Mouse (Mus musculus) liver (tissue): ENCODE data around the gene Tanc1.

ENCODE experiments used
- DNase-seq: peaks from one replicate; pipeline ENCODE4 v3.0.0-alpha.2; 2020; ENCODE audit warnings: mixed read lengths

Gene Tanc1

GRCm38 (mm10) chr2:59721119-59721518 lies 109.3 kb downstream of the Tanc1 start:
- no peak for DNase-seq

DNA sequence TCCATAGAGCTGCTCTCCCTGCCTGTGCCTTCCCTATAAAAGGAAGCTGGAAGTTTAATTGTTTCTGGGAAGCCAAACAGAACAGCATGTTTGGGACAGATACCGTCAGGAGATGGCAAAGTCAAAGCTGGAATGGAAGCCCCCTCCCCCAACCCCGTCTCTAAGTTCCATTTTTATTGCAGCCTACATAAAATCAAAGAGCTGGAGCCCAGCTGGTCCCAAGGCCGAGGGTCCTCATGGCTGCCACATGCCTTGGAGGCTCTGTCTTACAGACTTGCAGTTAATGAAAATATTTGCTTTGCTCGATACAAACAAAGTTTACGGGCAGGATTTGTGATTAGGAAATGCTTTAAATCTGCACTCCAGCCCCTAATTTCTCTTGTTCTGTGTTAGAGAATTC lies 109.9 kb downstream of the Tanc1 start:
- no peak for DNase-seq

GRCm38 (mm10) chr2:59723311-59723710 lies 111.5 kb downstream of the Tanc1 start:
- no peak for DNase-seq

GRCm38 (mm10) chr2:59725518-59726185 lies 113.8 kb downstream of the Tanc1 start:
- DNase-seq, result no peak

- no peak for DNase-seq
Observed at GRCm38 (mm10) chr2:59731831-59732230, 120.0 kb downstream of the Tanc1 start.

- DNase-seq, result no peak
Observed at GRCm38 (mm10) chr2:59733410-59733809, 121.6 kb downstream of the Tanc1 start.

DNA sequence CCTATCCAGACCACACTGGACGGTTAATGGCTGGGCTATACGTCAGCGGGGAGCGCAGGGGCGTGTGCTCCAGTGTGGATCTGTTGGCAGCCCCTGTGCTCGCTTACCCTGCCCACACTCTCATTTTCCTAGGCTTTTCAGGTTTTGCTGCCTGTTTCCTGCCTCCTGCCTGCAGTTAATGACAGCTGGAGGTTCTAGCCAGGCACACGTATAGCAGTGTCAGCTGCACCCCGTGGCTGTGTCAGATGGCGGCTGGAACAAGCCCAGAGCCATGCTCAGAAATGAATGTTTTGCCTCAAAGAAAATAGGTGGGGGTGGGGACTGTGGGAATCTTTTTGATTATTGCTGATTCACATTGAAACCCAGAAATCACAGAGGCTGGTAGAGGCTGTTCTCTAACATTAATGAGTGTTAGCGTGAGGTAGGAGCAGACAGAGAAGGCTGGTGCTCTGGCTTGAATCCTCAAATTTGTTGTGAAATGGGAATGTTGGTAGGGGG lies 124.6 kb downstream of the Tanc1 start:
- no peak for DNase-seq

GRCm38 (mm10) chr2:59737368-59737767 lies 125.5 kb downstream of the Tanc1 start:
- no peak for DNase-seq

DNA sequence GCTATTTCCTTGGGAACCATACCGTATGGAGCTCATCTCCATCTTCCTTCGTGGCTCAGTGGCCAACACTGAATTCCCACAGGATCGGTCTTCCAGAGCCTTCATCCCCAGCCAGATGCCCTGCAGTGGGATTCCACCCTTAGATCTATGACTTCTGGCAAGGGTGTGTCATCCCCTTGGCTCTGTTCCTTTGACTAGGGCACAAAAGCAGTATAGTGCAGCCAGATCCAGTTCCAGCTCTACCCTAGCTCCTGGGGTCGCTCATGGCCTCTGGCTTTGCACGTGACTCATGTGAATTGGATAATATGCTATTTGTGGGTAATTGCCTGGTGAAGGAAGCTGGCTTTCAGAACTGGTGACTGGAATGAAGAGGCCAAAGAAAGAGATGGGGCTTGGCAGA lies 126.5 kb downstream of the Tanc1 start:
- DNase-seq, result no peak

DNA sequence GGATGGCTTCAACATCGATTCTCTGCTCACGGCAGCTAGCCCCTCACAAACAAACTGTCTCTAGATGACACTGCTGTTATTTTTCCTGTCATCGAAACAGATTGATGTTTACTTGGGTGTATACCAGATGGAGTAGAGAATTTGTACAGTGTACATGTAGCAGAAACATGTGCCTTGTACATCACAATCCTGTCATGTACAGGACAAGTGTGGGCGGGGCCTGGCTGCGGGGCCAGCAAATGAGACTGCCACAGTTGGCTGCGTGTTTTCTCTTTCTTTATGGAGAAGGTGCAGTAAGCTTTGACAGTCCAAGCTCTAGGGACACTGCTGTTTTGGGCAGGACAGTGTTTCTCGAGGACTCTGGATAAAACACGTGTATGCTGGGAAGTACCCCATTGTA lies 127.2 kb downstream of the Tanc1 start:
- DNase-seq, result no peak

GRCm38 (mm10) chr2:59742500-59743116 lies 130.8 kb downstream of the Tanc1 start:
- no peak for DNase-seq

GRCm38 (mm10) chr2:59745428-59745827 lies 133.6 kb downstream of the Tanc1 start:
- peak; percentile 48 for DNase-seq

DNA sequence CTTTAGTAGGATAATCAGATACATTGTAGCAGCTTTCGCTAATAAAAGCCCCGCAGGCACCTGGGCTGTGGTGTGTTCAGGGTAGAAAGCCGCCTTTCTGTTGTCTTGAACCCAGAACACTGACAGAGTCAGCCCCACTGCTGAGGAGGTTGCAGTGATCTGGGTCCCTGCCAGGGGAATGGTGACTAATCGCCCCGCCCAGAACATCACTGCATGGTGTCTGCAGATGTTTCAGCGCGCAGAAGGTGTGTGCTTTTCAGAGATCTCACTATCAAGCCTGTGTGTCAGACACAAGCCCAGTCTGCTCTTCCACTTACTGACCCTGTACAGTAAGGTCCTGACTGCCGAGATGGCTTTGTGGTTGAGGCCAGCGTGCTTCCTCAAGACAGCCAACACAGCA lies 134.2 kb downstream of the Tanc1 start:
- no peak for DNase-seq

GRCm38 (mm10) chr2:59747757-59748156 lies 135.9 kb downstream of the Tanc1 start:
- no peak for DNase-seq

- no peak for DNase-seq
Observed at GRCm38 (mm10) chr2:59749371-59749770, 137.5 kb downstream of the Tanc1 start.

GRCm38 (mm10) chr2:59751172-59751571 lies 139.3 kb downstream of the Tanc1 start:
- DNase-seq, result no peak

DNA sequence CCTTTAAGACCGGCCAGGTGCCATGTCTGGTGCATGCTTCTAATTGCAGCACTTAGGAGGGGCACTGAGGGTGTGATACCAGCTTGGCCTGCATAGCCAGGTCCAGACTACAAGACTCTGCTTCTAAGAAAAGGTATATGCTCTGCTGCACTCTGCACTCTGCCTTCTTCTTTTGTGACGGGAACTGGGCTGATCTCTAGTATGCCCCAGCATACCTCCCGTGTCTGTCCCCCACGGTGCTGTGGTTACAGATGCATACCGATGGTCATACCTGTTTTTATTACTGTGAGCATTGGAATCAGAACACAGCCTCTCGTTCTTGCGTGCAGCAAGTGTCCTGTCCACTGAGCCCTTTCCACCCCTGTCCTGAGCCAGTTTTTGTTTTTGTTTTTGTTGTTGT lies 140.3 kb downstream of the Tanc1 start:
- no peak for DNase-seq

DNA sequence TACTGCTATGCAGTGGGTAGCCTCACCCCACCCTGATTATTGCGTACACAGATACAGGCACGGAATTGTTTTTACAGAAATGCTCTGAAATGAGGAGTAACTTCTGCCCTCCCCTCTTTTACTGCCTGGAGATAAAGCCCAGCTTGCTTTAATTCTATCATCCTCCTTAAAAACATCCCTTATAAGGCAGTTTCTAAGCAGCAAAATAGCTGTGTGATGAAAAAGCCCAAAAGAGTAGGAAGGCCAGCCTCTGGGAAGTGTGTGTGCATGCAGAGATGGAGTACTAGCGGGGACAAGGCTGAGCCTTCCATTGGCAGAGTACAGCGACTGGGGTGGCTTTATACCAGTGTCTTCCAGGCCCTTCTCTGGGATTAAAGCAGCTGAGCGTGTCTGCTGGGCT lies 140.9 kb downstream of the Tanc1 start:
- DNase-seq, result no peak

GRCm38 (mm10) chr2:59756137-59756753 lies 144.4 kb downstream of the Tanc1 start:
- no peak for DNase-seq

DNA sequence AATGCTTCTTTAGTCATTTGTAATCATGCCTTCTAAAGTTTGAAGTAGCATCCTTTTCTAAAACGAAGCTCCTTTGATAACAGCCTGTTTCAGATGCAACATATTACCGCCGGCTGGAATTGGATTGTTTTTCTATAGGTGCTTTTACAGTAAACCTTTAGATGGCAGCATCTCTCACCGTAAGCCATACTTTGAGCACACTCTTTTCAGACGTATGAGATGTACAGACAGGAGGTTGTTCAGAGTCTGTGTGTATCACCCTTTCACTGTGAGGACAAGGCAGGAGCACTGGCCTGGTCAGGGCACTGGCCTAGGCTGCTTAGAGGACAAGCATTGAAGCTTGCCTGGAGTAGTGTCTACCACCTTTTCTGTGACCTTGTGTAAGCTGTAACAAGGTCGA lies 145.2 kb downstream of the Tanc1 start:
- DNase-seq, result no peak

DNA sequence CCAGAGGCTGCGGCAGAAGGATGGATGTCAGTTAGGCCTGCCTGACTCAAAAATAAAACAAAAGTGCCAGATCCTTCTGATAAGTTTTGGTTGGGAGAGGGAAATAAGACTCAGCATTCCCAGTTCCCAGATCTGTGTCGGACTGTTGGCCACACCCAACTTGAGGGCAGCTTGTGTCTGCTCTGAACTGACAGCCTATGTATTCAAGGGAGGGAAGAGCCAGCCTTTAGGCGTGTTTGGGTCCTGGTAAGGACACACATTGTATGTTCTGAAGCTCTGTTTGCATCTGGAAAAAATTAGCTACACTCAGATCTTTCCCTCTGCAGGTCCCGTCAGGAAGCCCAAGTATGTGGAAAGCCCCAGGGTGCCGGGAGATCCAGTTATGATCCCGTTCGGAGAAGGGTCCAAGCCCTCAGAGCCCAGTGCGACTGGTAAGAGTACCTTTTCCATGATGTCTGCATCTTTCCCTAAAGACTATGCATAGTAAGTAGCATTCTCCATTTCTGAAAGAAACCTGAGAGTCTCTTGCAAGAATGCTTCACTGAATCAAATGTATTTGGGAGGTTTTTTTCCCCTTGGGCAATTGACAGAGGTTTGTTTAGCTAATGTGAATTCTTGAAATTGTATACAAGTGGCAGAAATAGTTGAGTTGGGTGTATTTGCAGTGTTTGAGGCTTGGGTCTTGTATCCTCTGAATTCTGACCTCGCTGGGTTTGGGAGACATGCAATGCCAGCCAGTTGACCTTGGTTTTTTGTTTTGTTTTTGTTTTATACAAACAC lies 146.5 kb downstream of the Tanc1 start:
- no peak for DNase-seq

DNA sequence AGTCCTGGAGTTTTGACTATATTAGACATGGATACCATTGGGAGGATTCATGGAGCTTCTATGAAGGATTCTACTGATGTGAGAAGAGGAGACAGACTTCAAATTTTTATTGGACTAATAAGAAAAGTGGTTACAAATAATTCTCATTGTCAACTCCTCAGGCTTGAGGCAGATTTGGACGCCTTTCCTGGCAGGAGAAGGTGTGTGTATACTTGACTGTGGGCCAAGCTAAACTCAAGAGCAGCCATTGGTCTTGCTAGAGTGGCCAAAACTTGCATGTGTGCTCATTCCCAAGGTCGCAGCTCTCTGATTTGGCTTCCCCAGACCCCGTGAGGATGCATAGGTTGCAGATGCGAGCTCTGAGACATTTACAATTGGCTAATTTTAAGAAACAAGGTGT lies 148.9 kb downstream of the Tanc1 start:
- no peak for DNase-seq

GRCm38 (mm10) chr2:59761183-59761582 lies 149.3 kb downstream of the Tanc1 start:
- DNase-seq, result no peak
